In the genomic region with DNA sequence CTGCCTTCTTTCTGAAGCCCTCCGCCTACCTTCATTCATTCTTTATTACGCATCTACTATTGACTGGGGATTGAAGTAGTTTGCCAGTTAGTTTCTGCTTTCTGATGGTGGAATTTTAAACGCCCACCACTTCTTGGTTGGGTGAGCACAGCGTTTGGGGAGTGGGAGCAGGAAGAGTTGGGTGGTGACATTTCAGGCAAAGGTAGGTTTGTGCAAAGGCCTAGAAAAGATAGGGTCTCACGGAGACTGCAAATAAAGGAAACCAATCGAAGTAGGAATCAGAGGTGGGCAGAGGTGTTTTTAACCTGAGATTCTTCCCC, we compare ENCODE assay signal across 8 mouse cellular contexts. TPM values are rescaled to one million over a fixed set of nuclear protein-coding genes. Genes with fewer than 3 reads are reported as not detected.
DNase-seq lines count a peak whose midpoint lies in the region; ATAC-seq lines count a peak whose summit lies in the region.

No protein-coding gene starts in this region.

- DNase-seq in kidney, postnatal 36 days = no peak
- peak; percentile 12 for DNase-seq in brain, adult 2 months (ENCODE audit: low read depth, low spot score)
- DNase-seq in layer of hippocampus, adult 9-11 months = no peak
- DNase-seq in right cerebral cortex, postnatal 10 days (ENCODE audit: low spot score in 2 of 2) = no peak
- no peak for DNase-seq in adrenal gland, postnatal 14 days

- no peaks in the 10 kb centered on the region for H3K9me3 ChIP-seq in kidney, embryonic 14.5 days (ENCODE audit: control insufficient read depth, low read length)
- H3K9me3 ChIP-seq in hindbrain, embryonic 13.5 days = no peaks in the 10 kb centered on the region
- no peaks in the 10 kb centered on the region for H3K9me3 ChIP-seq in midbrain, embryonic 15.5 days

- WGBS in kidney, embryonic 14.5 days = 7% methylated on average over 6 of the region's 6 CpGs
- 7% methylated on average over 6 of the region's 6 CpGs for WGBS in hindbrain, embryonic 13.5 days
- 4% methylated on average over 6 of the region's 6 CpGs for WGBS in midbrain, embryonic 15.5 days

- ATAC-seq in kidney, embryonic 14.5 days (ENCODE audit: low FRiP score, low TSS enrichment) = no peak
- ATAC-seq in hindbrain, embryonic 13.5 days (ENCODE audit: low FRiP score) = no peak
- ATAC-seq in midbrain, embryonic 15.5 days (replicated peaks) = no peak

- H3K4me3 ChIP-seq in kidney, embryonic 14.5 days (ENCODE audit: low read length) = peak overlapping the region; percentile 97
- peak overlapping the region; percentile 96 for H3K4me3 ChIP-seq in hindbrain, embryonic 13.5 days
- H3K4me3 ChIP-seq in midbrain, embryonic 15.5 days = peak overlapping the region; percentile 89

- no peaks in the 10 kb centered on the region for H3K27me3 ChIP-seq in kidney, embryonic 14.5 days (ENCODE audit: control insufficient read depth, insufficient read depth, low read length)
- H3K27me3 ChIP-seq in hindbrain, embryonic 13.5 days = no peaks in the 10 kb centered on the region
- no peaks in the 10 kb centered on the region for H3K27me3 ChIP-seq in midbrain, embryonic 15.5 days (replicated peaks)

- peak overlapping the region; percentile 76 for H3K4me2 ChIP-seq in kidney, embryonic 14.5 days (replicated peaks; ENCODE audit: low read depth, low read length)
- peak overlapping the region; percentile 71 for H3K4me2 ChIP-seq in hindbrain, embryonic 13.5 days
- peak overlapping the region; percentile 48 for H3K4me2 ChIP-seq in midbrain, embryonic 15.5 days

- H3K27ac ChIP-seq in kidney, embryonic 14.5 days (ENCODE audit: low read depth, low read length) = peak overlapping the region; percentile 93
- peak overlapping the region; percentile 96 for H3K27ac ChIP-seq in hindbrain, embryonic 13.5 days
- peak overlapping the region; percentile 93 for H3K27ac ChIP-seq in midbrain, embryonic 15.5 days

- H3K36me3 ChIP-seq in kidney, embryonic 14.5 days (ENCODE audit: control insufficient read depth, insufficient read depth, low read length) = peaks cover 9% of the 10 kb centered on the region; the same call in 1 of the 2 replicates
- no peaks in the 10 kb centered on the region; the same call in 1 of the 2 replicates for H3K36me3 ChIP-seq in hindbrain, embryonic 13.5 days
- H3K36me3 ChIP-seq in midbrain, embryonic 15.5 days (replicated peaks) = no peaks in the 10 kb centered on the region

- H3K9ac ChIP-seq in kidney, embryonic 14.5 days (ENCODE audit: low read depth, low read length) = peak overlapping the region; percentile 96
- peak overlapping the region; percentile 83 for H3K9ac ChIP-seq in hindbrain, embryonic 13.5 days
- H3K9ac ChIP-seq in midbrain, embryonic 15.5 days = peak overlapping the region; percentile 67

- H3K4me1 ChIP-seq in kidney, embryonic 14.5 days (ENCODE audit: control insufficient read depth, insufficient read depth, low read length) = peaks cover 11% of the 10 kb centered on the region
- peaks cover 32% of the 10 kb centered on the region for H3K4me1 ChIP-seq in hindbrain, embryonic 13.5 days (replicated peaks)
- peaks cover 31% of the 10 kb centered on the region for H3K4me1 ChIP-seq in midbrain, embryonic 15.5 days

RNA-seq across cellular contexts. Expression of a gene that starts 0.7 kb away (rescaled TPM):
- 969 and 1,061 TPM in 2 replicates for polyA plus RNA-seq in kidney, embryonic 14.5 days (2014; fragmentation: Nextera tagmentation; extraction: Ambion mirVana)
- polyA plus RNA-seq in hindbrain, embryonic 13.5 days (2015; fragmentation: Nextera tagmentation; extraction: Ambion mirVana) = 817 and 857 TPM in 2 replicates
- polyA plus RNA-seq in midbrain, embryonic 15.5 days (2015; fragmentation: Nextera tagmentation; extraction: Ambion mirVana) = 822 and 848 TPM in 2 replicates
- 620 and 697 TPM in 2 replicates for total RNA-seq in adrenal gland, postnatal 14 days (2021)

RNA-seq across cellular contexts. Expression of a gene that starts 25.3 kb away (rescaled TPM):
- polyA plus RNA-seq in kidney, embryonic 14.5 days (2014; fragmentation: Nextera tagmentation; extraction: Ambion mirVana) = 122 and 153 TPM in 2 replicates
- 60.2 and 63.4 TPM in 2 replicates for polyA plus RNA-seq in hindbrain, embryonic 13.5 days (2015; fragmentation: Nextera tagmentation; extraction: Ambion mirVana)
- 45.9 and 47.3 TPM in 2 replicates for polyA plus RNA-seq in midbrain, embryonic 15.5 days (2015; fragmentation: Nextera tagmentation; extraction: Ambion mirVana)
- total RNA-seq in adrenal gland, postnatal 14 days (2021) = 19.9 and 23.8 TPM in 2 replicates

RNA-seq across cellular contexts. Expression of a gene that starts 39.9 kb away (rescaled TPM):
- polyA plus RNA-seq in kidney, embryonic 14.5 days (2014; fragmentation: Nextera tagmentation; extraction: Ambion mirVana) = 5.9 and 10.4 TPM in 2 replicates
- 0.76 and 1.3 TPM in 2 replicates for polyA plus RNA-seq in hindbrain, embryonic 13.5 days (2015; fragmentation: Nextera tagmentation; extraction: Ambion mirVana)
- polyA plus RNA-seq in midbrain, embryonic 15.5 days (2015; fragmentation: Nextera tagmentation; extraction: Ambion mirVana) = 0.63 and 0.89 TPM in 2 replicates
- total RNA-seq in adrenal gland, postnatal 14 days (2021) = 0.19 and 0.41 TPM in 2 replicates
